Mouse (Mus musculus) common myeloid progenitor, adult 5-6 weeks (primary cell): ENCODE data around the gene Fam120c. TPM values are rescaled to one million over a fixed set of nuclear protein-coding genes. Genes with fewer than 3 reads are reported as not detected.
"Not testable (repeated sequence)": the region's sequence is repeated elsewhere in the genome, so short reads cannot be mapped to it uniquely, and the experiment has no call there.

ENCODE experiments used
- ATAC-seq: replicated peaks from 2 replicates; pipeline ENCODE4 v1.8.0; 2016; ENCODE audit warnings: low read depth, mild to moderate bottlenecking, moderate TSS enrichment, inconsistent platforms; ENCODE audit not compliant: poor library complexity, severe bottlenecking
- total RNA-seq: library from RNA; stranded (forward); fragments of 200-1000, 187-1606 nt; gene quantifications from 2 replicates; pipeline ENCODE4 v1.2.3, GENCODE M21; 2017

Gene Fam120c
- total RNA-seq: 7.8 and 9.2 TPM in 2 replicates

- peak; percentile 86 for ATAC-seq
Observed at GRCm38 (mm10) chrX:151343761-151344500, at the start of gene Fam120c. TSS of gene Fam120c (plus strand) at chrX:151344175.

- ATAC-seq: no peak
Observed at GRCm38 (mm10) chrX:151298329-151298728, 45.6 kb upstream of the Fam120c start.

GRCm38 (mm10) chrX:151313732-151314131, 30.2 kb upstream of the Fam120c start:
- no peak for ATAC-seq

DNA sequence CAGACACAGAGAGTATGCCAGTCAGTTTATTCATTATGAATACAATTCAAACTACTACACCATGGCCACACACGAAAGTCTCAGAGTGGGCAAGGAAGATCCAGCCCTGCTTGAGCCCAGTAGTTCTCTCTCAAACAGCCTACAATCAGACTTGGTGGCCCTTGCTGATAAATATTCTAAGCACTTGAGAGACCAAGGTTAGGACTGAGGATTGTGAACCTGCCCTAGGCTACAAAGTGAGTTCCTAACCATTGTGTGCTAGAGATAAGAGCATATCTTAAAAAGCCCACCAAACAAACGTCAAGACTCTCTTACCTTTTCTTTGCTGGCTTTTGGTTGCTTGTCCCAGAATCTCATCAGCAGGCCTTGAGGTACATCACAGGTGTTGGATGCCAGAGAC, 10.4 kb upstream of the Fam120c start:
- ATAC-seq: no peak

GRCm38 (mm10) chrX:151337804-151338203, 6.2 kb upstream of the Fam120c start:
- ATAC-seq: no peak

GRCm38 (mm10) chrX:151344501-151344984, 568 bp downstream of the Fam120c start:
- peak; percentile 64 for ATAC-seq

DNA sequence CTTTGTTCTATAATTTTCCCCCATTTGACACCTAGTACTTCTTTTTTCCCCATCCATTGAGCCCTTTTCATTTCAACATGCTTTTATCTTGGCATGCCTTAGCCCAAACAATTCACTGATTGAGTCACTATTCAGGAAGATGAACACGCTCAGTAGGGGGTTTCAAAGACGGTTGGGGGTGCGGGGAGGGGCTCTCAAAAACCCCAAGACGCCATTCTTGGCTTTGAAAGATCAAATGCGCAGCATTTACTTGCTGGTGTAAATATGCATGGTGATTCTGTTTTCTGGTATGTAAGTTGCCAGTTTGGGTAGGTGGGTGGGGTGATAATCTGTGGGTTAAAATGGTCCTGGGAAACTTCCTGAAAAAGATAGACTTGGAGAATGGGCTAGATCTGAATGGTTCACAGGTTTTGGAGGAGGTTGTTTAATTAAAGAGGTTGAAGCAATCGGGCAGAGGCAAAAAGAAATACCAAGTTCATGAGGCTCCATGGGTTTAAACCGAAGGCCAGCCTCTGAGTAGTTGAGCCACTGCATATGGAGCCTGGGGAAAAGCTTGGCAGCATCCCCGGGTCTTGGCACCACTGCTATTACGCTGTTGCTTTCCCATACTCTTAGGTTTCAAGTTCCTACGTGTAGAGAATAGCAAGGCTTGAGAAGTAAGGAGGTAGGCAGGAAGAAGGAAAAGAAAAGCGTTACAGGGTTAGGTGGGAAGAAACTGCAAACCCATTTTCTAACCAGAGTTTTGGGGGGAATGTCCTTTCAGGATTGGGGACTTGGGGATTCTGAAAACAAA, 1.6 kb downstream of the Fam120c start:
- ATAC-seq: no peak

GRCm38 (mm10) chrX:151347278-151347677, 3.3 kb downstream of the Fam120c start:
- ATAC-seq: no peak

GRCm38 (mm10) chrX:151349322-151349721, 5.3 kb downstream of the Fam120c start:
- no peak for ATAC-seq

- ATAC-seq: no peak
Observed at GRCm38 (mm10) chrX:151418801-151419200, 74.8 kb downstream of the Fam120c start.

- ATAC-seq: no peak
Observed at GRCm38 (mm10) chrX:151420791-151421190, 76.8 kb downstream of the Fam120c start.

GRCm38 (mm10) chrX:151443637-151444036, 99.7 kb downstream of the Fam120c start:
- ATAC-seq: no peak

GRCm38 (mm10) chrX:151444189-151444588, 100.2 kb downstream of the Fam120c start:
- ATAC-seq: no peak

DNA sequence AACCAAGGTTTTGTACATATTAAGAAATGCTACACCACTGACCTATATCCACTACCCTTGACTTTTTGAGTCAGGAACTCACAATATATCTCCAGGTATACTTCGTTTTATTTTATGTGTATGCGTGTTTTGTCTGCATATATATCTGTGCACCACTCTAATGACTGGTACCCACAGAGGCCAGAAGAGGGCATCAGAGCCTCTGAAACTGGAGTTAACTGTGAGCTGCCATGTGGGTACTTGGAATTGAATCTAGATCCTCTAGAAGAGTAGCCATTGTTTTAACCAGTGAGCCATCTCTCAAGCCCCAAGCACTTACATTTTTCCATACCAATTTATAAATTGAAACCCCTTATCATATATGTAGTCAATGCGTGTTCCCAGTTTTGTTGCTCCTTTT, 144.2 kb downstream of the Fam120c start:
- 0 out of 2 replicates have a peak, but pooled peaks have one; percentile 39 for ATAC-seq

DNA sequence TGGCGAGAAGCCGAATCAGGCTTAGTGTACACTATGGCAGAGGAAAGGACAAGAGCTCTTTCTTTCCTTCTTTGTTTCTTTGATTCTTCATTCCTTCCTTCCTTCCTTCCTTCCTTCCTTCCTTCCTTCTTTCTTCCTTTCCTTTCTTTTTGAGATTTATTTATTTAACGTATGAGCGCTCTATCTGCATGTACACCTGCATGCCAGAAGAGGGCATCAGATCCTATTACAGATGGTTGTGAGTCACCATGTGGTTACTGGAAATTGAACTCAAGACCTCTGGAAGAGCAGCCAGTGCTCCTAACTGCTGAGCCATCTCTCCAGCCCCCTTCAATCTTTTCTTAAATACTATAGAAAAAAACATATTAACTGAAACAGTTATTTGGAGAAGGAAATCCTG, 149.3 kb downstream of the Fam120c start:
- not testable (repeated sequence) for ATAC-seq

GRCm38 (mm10) chrX:151496596-151496995, 152.6 kb downstream of the Fam120c start:
- ATAC-seq: peak; percentile 89

DNA sequence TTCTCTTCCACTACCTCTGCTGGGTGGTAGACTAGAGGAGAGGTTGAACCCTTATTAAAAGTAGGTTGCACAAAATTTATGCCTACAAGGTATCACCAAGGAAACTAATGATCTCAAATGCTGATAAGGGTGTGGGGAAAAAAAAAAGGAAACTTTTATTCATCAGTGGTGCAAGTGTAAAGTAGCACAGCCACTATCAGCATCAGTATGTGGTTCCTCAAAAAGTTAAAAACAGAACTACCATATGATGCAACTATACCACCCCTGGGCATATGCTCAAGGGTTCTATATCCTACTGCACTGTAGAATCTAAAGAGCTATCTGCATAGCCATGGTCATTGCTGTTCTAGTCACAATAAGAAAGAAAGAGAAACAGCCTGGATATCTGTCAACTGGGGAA, 164.6 kb downstream of the Fam120c start:
- peak; percentile 100 for ATAC-seq

DNA sequence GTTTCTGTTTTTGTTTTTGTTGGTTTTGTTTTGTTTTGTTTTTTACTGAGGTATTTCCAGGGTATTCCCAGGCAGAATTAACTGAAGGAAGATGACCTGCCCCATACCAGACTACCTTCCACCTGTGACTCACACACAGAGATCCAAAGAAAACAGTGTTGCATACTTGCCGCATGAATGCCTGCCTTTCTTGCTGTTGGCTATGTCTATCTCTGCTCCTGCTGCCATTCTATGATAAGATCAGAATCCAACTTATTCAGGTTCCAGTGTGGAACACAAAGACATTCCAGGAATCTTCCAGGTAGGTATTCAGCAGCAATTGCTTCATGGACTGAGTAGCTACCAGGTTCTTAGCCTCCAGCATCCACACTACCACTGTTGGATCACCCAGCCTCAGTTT, 165.9 kb downstream of the Fam120c start:
- no peak for ATAC-seq

DNA sequence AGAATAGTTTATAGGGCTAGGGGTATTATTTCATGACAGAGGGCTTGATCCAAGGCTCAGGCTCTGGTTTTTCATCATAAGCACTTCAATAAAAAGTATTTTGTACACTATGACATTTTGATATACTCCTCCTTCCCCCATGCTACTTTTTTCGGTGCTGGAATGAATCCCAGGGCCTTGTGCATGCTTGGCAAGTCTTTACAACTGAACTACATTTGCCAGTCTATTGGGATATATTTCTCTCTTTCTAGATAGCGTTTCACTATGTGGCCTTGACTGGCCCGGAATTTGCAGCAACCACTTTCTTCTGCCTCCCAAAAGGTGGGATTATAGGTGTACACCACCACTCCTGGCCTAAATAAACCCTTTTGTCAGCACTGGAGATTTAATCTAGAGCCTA, 169.1 kb downstream of the Fam120c start:
- ATAC-seq: no peak

DNA sequence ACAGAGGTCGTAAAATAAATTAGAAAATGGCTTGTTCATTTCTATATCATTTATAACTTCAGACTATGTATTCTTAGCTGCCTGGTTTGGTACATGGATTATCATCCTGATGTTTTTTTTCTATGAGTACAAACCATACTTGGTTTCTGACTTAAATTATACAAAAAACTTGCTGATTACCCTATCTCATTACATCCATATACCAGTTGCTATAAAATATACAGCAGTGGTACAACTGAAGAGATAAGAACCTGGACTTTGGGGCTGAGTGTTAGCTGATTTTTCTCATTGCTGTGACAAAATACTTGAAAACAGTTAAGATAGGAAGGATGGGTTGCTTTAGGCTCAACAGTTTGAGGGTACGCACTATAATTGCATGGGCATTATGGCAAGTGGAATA, 169.7 kb downstream of the Fam120c start:
- ATAC-seq: no peak

- no peak for ATAC-seq
Observed at GRCm38 (mm10) chrX:151518181-151518580, 174.2 kb downstream of the Fam120c start.
